Mouse (Mus musculus) neural tube, embryonic 14.5 days (tissue): Measurements from ENCODE around the gene Atg4b. TPM values are rescaled to one million over a fixed set of nuclear protein-coding genes. Genes with fewer than 3 reads are reported as not detected.
"Not testable (repeated sequence)": the region's sequence is repeated elsewhere in the genome, so short reads cannot be mapped to it uniquely, and the experiment has no call there.

ENCODE experiments used
- ATAC-seq: fragments of 200-750 bp; cut with Nextera tagmentation; 2 replicates; pipeline ENCODE4 v1.8.0; 2017; ENCODE audit warnings: low read depth, mild to moderate bottlenecking, moderate TSS enrichment, moderate library complexity
- H3K27ac ChIP-seq: fragments of 300-500 bp; sonication (generic); 2 replicates; pipeline ENCODE4 v1.5.1; 2014; ENCODE audit warnings: low read depth, mild to moderate bottlenecking, control low read depth, low read length, moderate library complexity, mixed read lengths
- H3K27me3 ChIP-seq: fragments of 300-500 bp; sonication (generic); 2 replicates; pipeline ENCODE4 v1.6.1; 2014; ENCODE audit warnings: low read length; ENCODE audit not compliant: control insufficient read depth, insufficient read depth
- H3K36me3 ChIP-seq: fragments of 300-500 bp; sonication (generic); 2 replicates; pipeline ENCODE4 v1.6.1; 2014; ENCODE audit warnings: low read length, mixed read lengths; ENCODE audit not compliant: control insufficient read depth, insufficient read depth
- H3K4me1 ChIP-seq: fragments of 300-500 bp; sonication (generic); 2 replicates; pipeline ENCODE4 v1.6.1; 2014; ENCODE audit warnings: low read length; ENCODE audit not compliant: control insufficient read depth, insufficient read depth
- H3K4me2 ChIP-seq: fragments of 300-500 bp; sonication (generic); 2 replicates; pipeline ENCODE4 v1.6.1; 2014; ENCODE audit warnings: mild to moderate bottlenecking, low read depth, low read length, control low read depth
- H3K4me3 ChIP-seq: fragments of 300-500 bp; sonication (generic); 2 replicates; pipeline ENCODE4 v1.5.1; 2014; ENCODE audit warnings: low read depth, low read length, control low read depth, mixed read lengths
- H3K9ac ChIP-seq: fragments of 300-500 bp; sonication (generic); replicated peaks from 2 replicates; pipeline ENCODE4 v1.6.1; 2014; ENCODE audit warnings: low read depth, mild to moderate bottlenecking, control low read depth, low read length, mixed read lengths
- H3K9me3 ChIP-seq: fragments of 300-500 bp; sonication (generic); 2 replicates; pipeline ENCODE4 v1.6.1; 2016; ENCODE audit warnings: low read length; ENCODE audit not compliant: control insufficient read depth
- WGBS: fragments of 180-500 bp; shearing (Covaris S2); extraction: QIAGEN DNeasy Blood & Tissue Kit; methylation state at CpG from one replicate; pipeline ENCODE4 v1.1.7; 2014; 5-methylcytosine and 5-hydroxymethylcytosine counted together
- polyA plus RNA-seq: library from polyadenylated mRNA; unstranded; fragments of >200 nt; fragmentation: Nextera tagmentation; extraction: Ambion mirVana; gene quantifications from 2 replicates; pipeline ENCODE4 v1.2.1, GENCODE M21; 2014

The Atg4b gene
- polyA plus RNA-seq, 1 experiment from 2014 or later = 90.4 TPM

- H3K36me3 ChIP-seq = peaks cover 3% of the 10 kb centered on the region; the same call in 1 of the 2 replicates
- 97% methylated on average over 4 of the region's 4 CpGs for WGBS
- ATAC-seq = no peak; the same call in 1 of the 2 replicates
- H3K9me3 ChIP-seq = no peaks in the 10 kb centered on the region
- no peaks in the 10 kb centered on the region for H3K27me3 ChIP-seq
- no peak overlapping the region for H3K4me2 ChIP-seq
- H3K27ac ChIP-seq = no peak overlapping the region
- no peak overlapping the region for H3K4me3 ChIP-seq
- no peak overlapping the region for H3K9ac ChIP-seq
- H3K4me1 ChIP-seq = no peaks in the 10 kb centered on the region
These were observed 83.9 kb downstream of the Atg4b start for GRCm38 (mm10) chr1:93835211-93835610.

- Histone ChIP-seq H3K36me3 (peaks cover 3% of the 10 kb centered on the region; the same call in 1 of the 2 replicates), H3K4me2 (no peak overlapping the region), H3K4me1 (no peaks in the 10 kb centered on the region), H3K9ac (no peak overlapping the region), H3K9me3 (no peaks in the 10 kb centered on the region), H3K27ac (no peak overlapping the region), H3K4me3 (no peak overlapping the region), H3K27me3 (no peaks in the 10 kb centered on the region)
- no peak for ATAC-seq
- WGBS = 92% methylated on average over 6 of the region's 6 CpGs
These were observed 84.7 kb downstream of the Atg4b start for GRCm38 (mm10) chr1:93835876-93836531.

GRCm38 (mm10) chr1:93836532-93836913 is 85.2 kb downstream of the Atg4b start:
- H3K27me3 ChIP-seq = no peaks in the 10 kb centered on the region
- no peak overlapping the region for H3K4me2 ChIP-seq
- no peaks in the 10 kb centered on the region for H3K9me3 ChIP-seq
- no peak for ATAC-seq
- 97% methylated on average over 2 of the region's 2 CpGs for WGBS
- no peak overlapping the region for H3K9ac ChIP-seq
- H3K27ac ChIP-seq = no peak overlapping the region
- H3K36me3 ChIP-seq = peaks cover 3% of the 10 kb centered on the region; the same call in 1 of the 2 replicates
- H3K4me3 ChIP-seq = no peak overlapping the region
- no peaks in the 10 kb centered on the region for H3K4me1 ChIP-seq

- H3K27ac ChIP-seq = no peak overlapping the region
- no peaks in the 10 kb centered on the region for H3K4me1 ChIP-seq
- H3K9ac ChIP-seq = no peak overlapping the region
- no peaks in the 10 kb centered on the region for H3K9me3 ChIP-seq
- no peak overlapping the region for H3K4me3 ChIP-seq
- no peaks in the 10 kb centered on the region for H3K27me3 ChIP-seq
- peaks cover 3% of the 10 kb centered on the region; the same call in 1 of the 2 replicates for H3K36me3 ChIP-seq
- WGBS = 95% methylated on average over 8 of the region's 8 CpGs
- no peak for ATAC-seq
- H3K4me2 ChIP-seq = no peak overlapping the region
These were observed 86.0 kb downstream of the Atg4b start for GRCm38 (mm10) chr1:93837335-93837734.

GRCm38 (mm10) chr1:93838569-93838968 is 87.3 kb downstream of the Atg4b start:
- 95% methylated on average over 7 of the region's 8 CpGs for WGBS
- not testable (repeated sequence) for H3K4me3 ChIP-seq, H3K9me3 ChIP-seq, H3K9ac ChIP-seq, H3K27me3 ChIP-seq, H3K36me3 ChIP-seq, H3K27ac ChIP-seq, ATAC-seq, H3K4me2 ChIP-seq, H3K4me1 ChIP-seq

Other genes starting within 250 kb of the Atg4b start
- 5.5 and 5.7 TPM in 2 replicates for gene Farp2, start 239.4 kb upstream of the Atg4b start, polyA plus RNA-seq
- 357 and 382 TPM in 2 replicates for gene Stk25, start 92.8 kb upstream of the Atg4b start, polyA plus RNA-seq
- gene Bok, start 65.8 kb upstream of the Atg4b start, polyA plus RNA-seq = 70.2 and 82.7 TPM in 2 replicates
- 41.9 and 43.0 TPM in 2 replicates for gene Thap4, start 3.4 kb downstream of the Atg4b start, polyA plus RNA-seq
- 152 and 153 TPM in 2 replicates for gene Dtymk, start 50.4 kb downstream of the Atg4b start, polyA plus RNA-seq
- gene Ing5, start 52.5 kb downstream of the Atg4b start, polyA plus RNA-seq = 9.4 and 10.2 TPM in 2 replicates
- 12.3 and 14.7 TPM in 2 replicates for gene D2hgdh, start 73.4 kb downstream of the Atg4b start, polyA plus RNA-seq
- not detected in 2 replicates for gene Gal3st2, start 109.8 kb downstream of the Atg4b start, polyA plus RNA-seq
- not detected in 2 replicates for gene Gal3st2b, start 166.8 kb downstream of the Atg4b start, polyA plus RNA-seq
- not detected in 2 replicates for gene Gal3st2c, start 239.0 kb downstream of the Atg4b start, polyA plus RNA-seq